Mouse (Mus musculus) layer of hippocampus, adult 2 months (tissue): ENCODE measurements around the gene Trpm7. TPM values are rescaled to one million over a fixed set of nuclear protein-coding genes. Genes with fewer than 3 reads are reported as not detected.

Experiments used
- DNase-seq, 2 experiments: peaks; one replicate each; pipeline ENCODE4 v3.0.0; 2022; ENCODE audit warnings: low spot score in 2 of 2
- H3K27ac ChIP-seq: fragments of 200-600 bp; 2 replicates; pipeline ENCODE4 v1.8.1; 2022
- H3K4me3 ChIP-seq: fragments of 200-600 bp; 2 replicates; pipeline ENCODE4 v1.8.1; 2022; ENCODE audit warnings: mild to moderate bottlenecking
- CTCF ChIP-seq: fragments of 200-600 bp; conservative IDR thresholded peaks from 2 replicates; pipeline ENCODE4 v1.8.1; 2022; ENCODE audit warnings: antibody characterized with exemption, mild to moderate bottlenecking, moderate library complexity
- total RNA-seq, 2 experiments: library from RNA; stranded (reverse); gene quantifications; 2 replicates each; pipeline ENCODE4 v1.2.3; 2021

Trpm7 gene
- total RNA-seq, 2 experiments from 2014 or later: 40.6 to 52.0 TPM

DNA sequence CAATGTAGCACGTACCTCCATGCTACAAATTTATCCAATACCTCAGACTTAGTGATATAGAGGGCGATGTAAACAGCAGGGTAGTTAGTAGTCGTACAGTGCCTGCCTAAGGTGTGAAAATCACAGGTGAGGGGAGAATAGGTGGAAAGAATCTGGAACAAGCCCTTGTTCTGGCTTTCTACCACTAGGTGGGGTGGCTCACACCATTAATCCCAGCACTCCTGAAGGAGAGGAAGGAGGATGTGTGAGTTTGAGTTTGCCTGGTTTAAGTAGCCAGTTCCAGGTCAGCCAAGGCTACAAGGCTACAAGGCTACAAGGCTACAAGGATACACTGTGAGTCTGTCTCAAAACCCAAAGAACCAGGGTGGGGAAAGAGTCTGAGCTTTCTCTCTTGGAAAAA, 80.3 kb downstream of the Trpm7 start:
- TF ChIP-seq CTCF: peak; percentile 63
- DNase-seq: no peak
- Histone ChIP-seq H3K27ac (no peak overlapping the region), H3K4me3 (no peak overlapping the region)

DNA sequence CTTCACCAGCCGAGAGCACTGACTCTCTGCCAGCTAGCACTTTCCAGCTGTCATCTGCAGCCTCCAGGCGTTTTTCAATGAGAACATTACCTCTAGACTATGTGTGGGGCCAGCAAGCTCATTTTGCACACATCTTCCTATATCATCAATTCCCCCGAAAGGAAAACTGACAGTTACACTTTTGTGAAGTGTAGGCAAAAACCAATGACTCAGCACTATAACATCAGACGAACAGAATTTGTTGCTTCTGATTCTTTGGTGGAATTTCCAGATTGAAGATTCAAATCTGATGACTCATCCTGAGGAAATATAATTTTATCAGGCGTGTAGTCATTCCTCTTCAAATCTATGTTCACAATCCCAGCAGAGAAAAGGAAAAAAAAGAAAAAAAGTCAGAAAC, 83.4 kb downstream of the Trpm7 start:
- DNase-seq: no peak
- H3K27ac ChIP-seq: peak overlapping the region; percentile 72
- no peak for TF ChIP-seq CTCF
- no peak overlapping the region for H3K4me3 ChIP-seq

- H3K4me3 ChIP-seq: no peak overlapping the region
- TF ChIP-seq CTCF: no peak
Observed at GRCm38 (mm10) chr2:126787721-126788342, 88.2 kb downstream of the Trpm7 start.

DNA sequence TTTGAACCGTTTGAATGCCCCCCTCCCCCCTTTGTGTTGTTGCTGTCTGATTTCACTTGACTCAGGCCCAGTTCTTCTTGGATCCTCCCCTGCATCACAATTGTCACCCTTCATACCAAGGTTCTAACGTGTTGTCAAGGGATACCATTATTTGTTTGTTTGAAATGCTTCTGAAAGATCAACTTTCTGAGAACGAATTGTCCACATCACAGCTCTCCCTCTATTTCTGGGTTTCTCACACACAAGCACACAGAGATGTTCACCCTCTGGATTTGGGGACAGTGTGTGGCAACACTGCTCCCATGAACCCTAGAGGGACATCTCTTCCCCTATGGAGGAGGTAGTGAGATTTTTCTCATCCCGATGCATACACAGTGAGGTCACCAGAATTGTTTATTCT, 92.7 kb downstream of the Trpm7 start, which contains the start of gene Usp50:
Gene Usp50 (minus strand): TSS at position 101 of the 400 bp plus-strand sequence.
- H3K27ac ChIP-seq: peak within 1 kb of the TSS; percentile 65; the same call in 1 of the 2 replicates
- H3K4me3 ChIP-seq: no peak within 1 kb of the TSS
- no peak for DNase-seq
- TF ChIP-seq CTCF: no peak

More at GRCm38 (mm10) chr2:126787721-126788342, 88.2 kb downstream of the Trpm7 start:
- peak; percentile 83 to 88 for DNase-seq
- peak overlapping the region; percentile 92 for H3K27ac ChIP-seq

DNA sequence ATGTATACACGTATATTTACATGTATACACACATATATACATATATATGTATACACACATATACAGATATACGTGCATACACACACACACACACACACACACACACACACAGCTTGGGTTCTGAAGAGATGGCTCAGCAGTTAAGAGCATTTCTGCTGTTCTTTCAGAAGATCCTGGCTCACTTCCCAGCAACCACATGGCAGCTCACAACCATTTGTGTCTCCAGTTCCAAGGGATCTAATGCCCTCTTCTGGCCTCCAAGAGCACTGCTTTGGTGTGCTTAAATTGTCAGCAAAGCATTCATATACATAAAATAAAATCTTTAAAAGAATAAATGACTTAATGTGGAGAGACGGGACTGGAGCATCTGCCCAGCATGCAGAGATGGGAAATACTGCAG, 93.6 kb downstream of the Trpm7 start:
- Histone ChIP-seq H3K4me3 (no peak overlapping the region), H3K27ac (peak overlapping the region; percentile 52; the same call in 1 of the 2 replicates)
- peak; percentile 80 for TF ChIP-seq CTCF
- peak; percentile 66 to 81 for DNase-seq

GRCm38 (mm10) chr2:126781478-126781877, 94.6 kb downstream of the Trpm7 start:
- no peak for DNase-seq
- Histone ChIP-seq H3K4me3 (no peak overlapping the region), H3K27ac (no peak overlapping the region)
- TF ChIP-seq CTCF: no peak

DNA sequence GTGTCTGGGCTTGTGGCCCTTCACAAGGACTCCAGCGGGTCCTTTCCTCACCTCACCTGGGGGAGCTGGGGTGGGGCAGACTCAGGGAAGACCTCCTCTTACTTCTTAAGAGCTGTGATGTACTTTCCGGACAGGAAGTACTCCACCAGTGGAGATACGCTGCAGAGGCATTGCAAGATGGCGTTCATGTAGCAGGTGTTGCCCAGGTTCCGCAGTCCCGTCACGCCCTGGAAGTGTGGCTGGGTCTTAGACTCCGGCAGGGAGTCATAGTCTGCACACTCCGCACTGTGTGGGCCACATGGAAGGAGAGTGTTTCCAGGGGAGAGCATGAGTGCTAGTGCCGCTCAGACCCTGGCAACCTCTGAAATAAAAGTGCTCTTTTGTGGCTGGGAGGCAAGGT, 95.7 kb downstream of the Trpm7 start:
- H3K4me3 ChIP-seq: no peak overlapping the region
- no peak for TF ChIP-seq CTCF
- H3K27ac ChIP-seq: no peak overlapping the region
- DNase-seq: no peak

- Histone ChIP-seq H3K27ac (no peak overlapping the region), H3K4me3 (no peak overlapping the region)
- no peak for DNase-seq
- no peak for TF ChIP-seq CTCF
Observed at GRCm38 (mm10) chr2:126778806-126779205, 97.2 kb downstream of the Trpm7 start.

- Histone ChIP-seq H3K4me3 (no peak overlapping the region), H3K27ac (peak overlapping the region; percentile 83)
- DNase-seq: no peak
- TF ChIP-seq CTCF: no peak
Observed at GRCm38 (mm10) chr2:126776416-126776815, 99.6 kb downstream of the Trpm7 start.

- no peak for TF ChIP-seq CTCF
- peak overlapping the region; percentile 83 for H3K27ac ChIP-seq
- no peak for DNase-seq
- H3K4me3 ChIP-seq: no peak overlapping the region
Observed at GRCm38 (mm10) chr2:126775951-126776350, 100.1 kb downstream of the Trpm7 start.

GRCm38 (mm10) chr2:126772217-126772616, 103.8 kb downstream of the Trpm7 start:
- TF ChIP-seq CTCF: no peak
- Histone ChIP-seq H3K4me3 (no peak overlapping the region), H3K27ac (no peak overlapping the region)
- no peak for DNase-seq

DNA sequence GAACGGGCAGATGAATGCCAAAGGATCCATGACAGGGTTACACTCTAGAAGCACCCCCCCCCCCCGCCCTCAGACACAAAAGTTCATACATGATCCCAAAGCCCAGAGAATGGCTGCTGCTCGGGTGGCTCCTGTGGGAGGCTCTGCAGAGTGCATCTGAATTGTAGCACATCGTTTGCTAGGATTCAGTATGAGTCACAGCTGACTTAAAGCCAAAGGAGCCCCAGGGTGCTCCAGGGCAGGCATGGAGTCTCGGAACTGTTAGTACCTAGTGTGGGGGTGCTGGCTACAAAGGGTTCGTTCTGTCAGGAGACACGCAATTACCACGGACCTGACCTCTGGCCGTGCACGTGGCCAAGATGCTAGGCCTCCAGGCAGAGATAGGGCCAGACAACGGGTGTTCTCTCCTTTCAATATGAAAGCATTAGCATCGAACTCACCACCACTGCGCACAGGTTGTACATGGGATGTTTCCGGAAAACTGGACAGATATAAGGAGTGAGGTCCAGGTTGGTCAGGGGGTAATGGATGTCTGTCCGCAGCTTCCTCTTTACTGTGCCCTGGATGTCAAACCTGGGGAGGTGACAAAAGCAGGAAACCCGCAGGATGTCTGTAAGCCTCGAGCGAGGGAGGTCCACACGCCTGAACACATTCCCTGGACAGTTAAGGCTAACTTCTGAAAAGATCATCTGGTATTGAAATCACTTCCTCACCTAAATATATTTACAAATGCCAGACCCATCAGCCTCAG, 106.4 kb downstream of the Trpm7 start:
- Histone ChIP-seq H3K4me3 (no peak overlapping the region), H3K27ac (0 out of 2 replicates have a peak overlapping the region, but pooled peaks have one; percentile 61)
- no peak for DNase-seq
- no peak for TF ChIP-seq CTCF

DNA sequence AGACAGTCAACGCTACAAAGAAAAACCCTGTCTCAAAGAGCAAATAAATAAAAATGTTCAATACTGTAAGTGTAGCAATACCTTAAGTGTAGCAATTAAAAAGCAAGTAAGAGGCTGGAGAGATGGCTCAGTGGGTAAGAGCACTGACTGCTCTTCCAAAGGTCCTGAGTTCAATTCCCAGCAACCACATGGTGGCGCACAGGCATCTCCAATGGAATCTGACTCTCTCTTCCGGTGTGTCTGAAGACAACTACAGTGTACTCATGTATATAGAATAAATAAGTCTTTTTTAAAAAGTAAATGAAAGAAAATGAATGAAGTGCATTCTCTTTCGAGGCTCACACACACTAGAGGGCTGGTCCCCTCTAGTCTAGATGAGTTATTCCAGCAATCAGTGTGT, 107.8 kb downstream of the Trpm7 start:
- no peak for DNase-seq
- no peak overlapping the region for H3K4me3 ChIP-seq
- TF ChIP-seq CTCF: peak; percentile 50
- H3K27ac ChIP-seq: no peak overlapping the region

DNA sequence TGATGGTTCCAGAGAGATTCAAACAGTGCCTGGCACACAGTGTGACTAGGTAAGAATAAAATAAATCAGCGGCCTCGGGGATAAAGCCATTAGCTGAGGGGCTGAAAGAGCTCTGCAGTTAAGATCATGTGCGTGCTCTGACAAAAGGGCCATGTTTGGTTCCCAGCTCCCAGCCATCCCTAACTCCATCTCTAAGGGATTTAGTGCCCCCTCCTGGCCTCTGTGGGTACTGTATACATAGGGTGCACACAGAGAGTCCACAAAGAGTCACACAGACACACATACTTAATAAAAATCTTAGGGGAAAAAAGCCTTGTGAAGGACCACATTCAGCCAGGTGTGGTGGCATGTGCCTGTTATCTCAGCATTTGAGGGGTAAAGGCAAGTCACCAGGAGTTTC, 108.4 kb downstream of the Trpm7 start:
- H3K4me3 ChIP-seq: no peak overlapping the region
- DNase-seq: no peak
- H3K27ac ChIP-seq: no peak overlapping the region
- TF ChIP-seq CTCF: peak; percentile 27
